Mouse (Mus musculus): ENCODE measurements at regions not wholly inside any gene's neighbourhood (a gene's known extent, or its start where the extent isn't known, plus 50 kb on each side); places are given as distances from the start of the nearest gene placed in this dataset.

- no peak for TF ChIP-seq POLR2A (IDR thresholded peaks at IDR 0.05; ENCODE audit: extremely low read depth, insufficient read depth, low read length)
- TF ChIP-seq CTCF (IDR thresholded peaks at IDR 0.05; ENCODE audit: extremely low read depth, insufficient read depth, low read length): no peak
Observed at GRCm38 (mm10) chr1:130279180-130279579, 143.6 kb downstream of the Cd55b start.

All from cortical plate, adult 2 months (tissue).